Mouse (Mus musculus): ENCODE measurements around the gene Ern2.

Gene Ern2

GRCm38 (mm10) chr7:122186043-122186442 is at the start of gene Ern2:
Ern2 (minus strand) TSS chr7:122186207.
- DNase-seq (ENCODE audit: low spot score) = no peak

- DNase-seq (ENCODE audit: low spot score) = no peak
Observed at GRCm38 (mm10) chr7:122230866-122231265, 44.9 kb upstream of the Ern2 start.

- no peak for DNase-seq (ENCODE audit: low spot score)
Observed at GRCm38 (mm10) chr7:122229916-122230315, 43.9 kb upstream of the Ern2 start.

- DNase-seq (ENCODE audit: low spot score) = no peak
Observed at GRCm38 (mm10) chr7:122229306-122229705, 43.3 kb upstream of the Ern2 start.

- no peak for DNase-seq (ENCODE audit: low spot score)
Observed at GRCm38 (mm10) chr7:122226744-122227143, 40.7 kb upstream of the Ern2 start.

- no peak for DNase-seq (ENCODE audit: low spot score)
Observed at GRCm38 (mm10) chr7:122226020-122226742, 40.2 kb upstream of the Ern2 start.

GRCm38 (mm10) chr7:122219315-122219801 is 33.4 kb upstream of the Ern2 start, which contains the start of gene Chp2:
Chp2 (plus strand) TSS chr7:122219496.
- peak; percentile 42 for DNase-seq (ENCODE audit: low spot score)

GRCm38 (mm10) chr7:122208276-122209021 is 22.4 kb upstream of the Ern2 start:
- no peak for DNase-seq (ENCODE audit: low spot score)

GRCm38 (mm10) chr7:122206121-122206520 is 20.1 kb upstream of the Ern2 start:
- DNase-seq (ENCODE audit: low spot score) = no peak

GRCm38 (mm10) chr7:122203936-122204335 is 17.9 kb upstream of the Ern2 start:
- no peak for DNase-seq (ENCODE audit: low spot score)

GRCm38 (mm10) chr7:122199296-122199695 is 13.3 kb upstream of the Ern2 start:
- peak; percentile 75 for DNase-seq (ENCODE audit: low spot score)

- DNase-seq (ENCODE audit: low spot score) = peak; percentile 84
Observed at GRCm38 (mm10) chr7:122197306-122197705, 11.3 kb upstream of the Ern2 start.

- DNase-seq (ENCODE audit: low spot score) = no peak
Observed at GRCm38 (mm10) chr7:122196771-122197170, 10.8 kb upstream of the Ern2 start.

GRCm38 (mm10) chr7:122193919-122194318 is 7.9 kb upstream of the Ern2 start:
- no peak for DNase-seq (ENCODE audit: low spot score)

GRCm38 (mm10) chr7:122191097-122191496 is 5.1 kb upstream of the Ern2 start:
- DNase-seq (ENCODE audit: low spot score) = no peak

- DNase-seq (ENCODE audit: low spot score) = peak; percentile 78
Observed at GRCm38 (mm10) chr7:122189484-122189883, 3.5 kb upstream of the Ern2 start.

- DNase-seq (ENCODE audit: low spot score) = no peak
Observed at GRCm38 (mm10) chr7:122184569-122184968, 1.4 kb downstream of the Ern2 start.

GRCm38 (mm10) chr7:122180720-122181119 is 5.3 kb downstream of the Ern2 start:
- no peak for DNase-seq (ENCODE audit: low spot score)

- no peak for DNase-seq (ENCODE audit: low spot score)
Observed at GRCm38 (mm10) chr7:122171613-122172012, 14.4 kb downstream of the Ern2 start.

GRCm38 (mm10) chr7:122170705-122171104 is 15.3 kb downstream of the Ern2 start:
- DNase-seq (ENCODE audit: low spot score) = no peak

GRCm38 (mm10) chr7:122167203-122167602 is 18.8 kb downstream of the Ern2 start:
- no peak for DNase-seq (ENCODE audit: low spot score)

- DNase-seq (ENCODE audit: low spot score) = no peak
Observed at GRCm38 (mm10) chr7:122163766-122164165, 22.2 kb downstream of the Ern2 start.

GRCm38 (mm10) chr7:122160037-122160436 is 26.0 kb downstream of the Ern2 start:
- peak; percentile 17 for DNase-seq (ENCODE audit: low spot score)

Data from retina, embryonic 14.5 days (tissue).